21 mouse cellular contexts compared by ENCODE assay signal in genomic region chr13:75547791-75548190, GRCm38 (mm10).
DNase-seq lines count a peak whose midpoint lies in the region; ATAC-seq lines count a peak whose summit lies in the region.
"Had no signal": no experiment of that assay in that cellular context is flagged by ENCODE, and none has a peak within 500 bp of the region (broad histone marks: within the 10 kb centered on the region; RNA-seq: fewer than 3 reads in every experiment).

No protein-coding gene starts in this region.

- H3K36me3 ChIP-seq in kidney, embryonic 15.5 days = no peaks in the 10 kb centered on the region
- H3K36me3 ChIP-seq in kidney, embryonic 14.5 days (ENCODE audit: control insufficient read depth, insufficient read depth, low read length) = no peaks in the 10 kb centered on the region
- H3K36me3 ChIP-seq: forebrain, embryonic 10.5 days; hindbrain, embryonic 12.5 days; hindbrain, embryonic 15.5 days had no signal

- WGBS in kidney, embryonic 15.5 days = 18% methylated on average over 3 of the region's 3 CpGs
- 23% methylated on average over 3 of the region's 3 CpGs for WGBS in kidney, embryonic 14.5 days

- no peaks in the 10 kb centered on the region for H3K9me3 ChIP-seq in kidney, embryonic 15.5 days (replicated peaks)
- H3K9me3 ChIP-seq in kidney, embryonic 14.5 days (ENCODE audit: control insufficient read depth, low read length) = no peaks in the 10 kb centered on the region
- H3K9me3 ChIP-seq: forebrain, embryonic 10.5 days; forebrain, embryonic 13.5 days; hindbrain, embryonic 12.5 days; hindbrain, embryonic 15.5 days had no signal

- ATAC-seq in kidney, embryonic 15.5 days (replicated peaks; ENCODE audit: low FRiP score) = no peak
- no peak for ATAC-seq in kidney, embryonic 14.5 days (ENCODE audit: low FRiP score, low TSS enrichment)
- ATAC-seq: activated CD4-positive, CD25-positive, alpha-beta regulatory T cell, adult 4 months; forebrain, embryonic 13.5 days; forebrain, embryonic 16.5 days had no signal

- H3K27ac ChIP-seq in kidney, embryonic 15.5 days = no peak overlapping the region
- H3K27ac ChIP-seq in kidney, embryonic 14.5 days (ENCODE audit: low read depth, low read length) = no peak overlapping the region
- H3K27ac ChIP-seq: forebrain, embryonic 10.5 days; forebrain, embryonic 13.5 days; hindbrain, embryonic 12.5 days; hindbrain, embryonic 15.5 days had no signal

- 0 out of 2 replicates have a peak, but pooled peaks cover 6% of the 10 kb centered on the region for H3K4me1 ChIP-seq in kidney, embryonic 15.5 days
- H3K4me1 ChIP-seq in kidney, embryonic 14.5 days (ENCODE audit: control insufficient read depth, insufficient read depth, low read length) = no peaks in the 10 kb centered on the region
- H3K4me1 ChIP-seq: forebrain, embryonic 13.5 days; hindbrain, embryonic 12.5 days; hindbrain, embryonic 15.5 days had no signal

- no peak overlapping the region for H3K4me2 ChIP-seq in kidney, embryonic 15.5 days
- H3K4me2 ChIP-seq in kidney, embryonic 14.5 days (replicated peaks; ENCODE audit: low read depth, low read length) = no peak overlapping the region
- H3K4me2 ChIP-seq: forebrain, embryonic 13.5 days; heart, embryonic 11.5 days; hindbrain, embryonic 12.5 days; hindbrain, embryonic 15.5 days had no signal

- H3K9ac ChIP-seq in kidney, embryonic 15.5 days = no peak overlapping the region
- no peak overlapping the region for H3K9ac ChIP-seq in kidney, embryonic 14.5 days (ENCODE audit: low read depth, low read length)
- H3K9ac ChIP-seq: forebrain, embryonic 13.5 days; hindbrain, embryonic 12.5 days; hindbrain, embryonic 15.5 days had no signal

- no peaks in the 10 kb centered on the region for H3K27me3 ChIP-seq in kidney, embryonic 15.5 days
- no peaks in the 10 kb centered on the region for H3K27me3 ChIP-seq in kidney, embryonic 14.5 days (ENCODE audit: control insufficient read depth, insufficient read depth, low read length)
- H3K27me3 ChIP-seq: forebrain, embryonic 13.5 days; hindbrain, embryonic 12.5 days; hindbrain, embryonic 15.5 days had no signal

- peak; percentile 19 for DNase-seq in kidney, adult 11 months
- peak; percentile 72 for DNase-seq in kidney, adult 9 months
- DNase-seq in kidney, postnatal 25 days = peak; percentile 67 to 74
- no peak for DNase-seq in retina, postnatal 1 day
- DNase-seq: adrenal gland, adult 8-10 months; adrenal gland, postnatal 25 days; cerebellum, adult 11-12 months; cerebellum, adult 8-10 months; cerebellum, postnatal 10 days; cerebellum, postnatal 36 days; gastrocnemius, postnatal 10 days; heart, adult 11 months had no signal

- H3K4me3 ChIP-seq in kidney, embryonic 15.5 days (replicated peaks) = no peak overlapping the region
- H3K4me3 ChIP-seq in kidney, embryonic 14.5 days (ENCODE audit: low read length) = no peak overlapping the region
- H3K4me3 ChIP-seq: forebrain, embryonic 10.5 days; forebrain, embryonic 13.5 days; hindbrain, embryonic 12.5 days; hindbrain, embryonic 15.5 days had no signal
